Mouse (Mus musculus) intestine, postnatal 0 days (tissue): Measurements from ENCODE around the gene Zbed6. TPM values are rescaled to one million over a fixed set of nuclear protein-coding genes. Genes with fewer than 3 reads are reported as not detected.
"Not testable (repeated sequence)": the region's sequence is repeated elsewhere in the genome, so short reads cannot be mapped to it uniquely, and the experiment has no call there.

ENCODE experiments used
- ATAC-seq: fragments of 200-750 bp; cut with Nextera tagmentation; 2 replicates; pipeline ENCODE4 v1.8.0; 2017; ENCODE audit warnings: mild to moderate bottlenecking, moderate TSS enrichment, moderate library complexity
- H3K27ac ChIP-seq: fragments of 300-500 bp; sonication (generic); 2 replicates; pipeline ENCODE4 v1.5.1; 2014; ENCODE audit warnings: mild to moderate bottlenecking, low read depth, low read length, moderate library complexity
- H3K27me3 ChIP-seq: fragments of 300-500 bp; sonication (generic); replicated peaks from 2 replicates; pipeline ENCODE4 v1.6.1; 2014; ENCODE audit warnings: low read length, mixed read lengths; ENCODE audit not compliant: control insufficient read depth, insufficient read depth
- H3K36me3 ChIP-seq: fragments of 300-500 bp; sonication (generic); 2 replicates; pipeline ENCODE4 v1.6.1; 2014; ENCODE audit warnings: mild to moderate bottlenecking, moderate library complexity; ENCODE audit not compliant: control insufficient read depth, insufficient read depth
- H3K4me1 ChIP-seq: fragments of 300-500 bp; sonication (generic); replicated peaks from 2 replicates; pipeline ENCODE4 v1.6.1; 2014; ENCODE audit warnings: antibody characterized with exemption, low read length, mixed read lengths; ENCODE audit not compliant: control insufficient read depth, insufficient read depth
- H3K4me2 ChIP-seq: fragments of 300-500 bp; sonication (generic); replicated peaks from 2 replicates; pipeline ENCODE4 v1.6.1; 2014; ENCODE audit warnings: low read depth, mild to moderate bottlenecking, moderate library complexity
- H3K4me3 ChIP-seq: fragments of 300-500 bp; sonication (generic); 2 replicates; pipeline ENCODE4 v1.5.1; 2014; ENCODE audit warnings: low read depth, low read length
- H3K9ac ChIP-seq: fragments of 300-500 bp; sonication (generic); 2 replicates; pipeline ENCODE4 v1.6.1; 2014; ENCODE audit warnings: mild to moderate bottlenecking, low read depth, low read length
- H3K9me3 ChIP-seq: fragments of 300-500 bp; sonication (generic); 2 replicates; pipeline ENCODE4 v1.6.1; 2016; ENCODE audit warnings: mixed run types; ENCODE audit not compliant: control insufficient read depth
- CTCF ChIP-seq: sonication (generic); IDR thresholded peaks from 2 replicates; pipeline ENCODE4 v1.5.1; 2016; ENCODE audit warnings: low read depth, mild to moderate bottlenecking, control low read depth, antibody characterized with exemption, moderate library complexity
- WGBS: fragments of 180-500 bp; shearing (Covaris S2); extraction: QIAGEN DNeasy Blood & Tissue Kit; methylation state at CpG from one replicate; pipeline ENCODE4 v1.1.7; 2014; 5-methylcytosine and 5-hydroxymethylcytosine counted together
- polyA plus RNA-seq: library from polyadenylated mRNA; unstranded; fragments of >200 nt; fragmentation: Nextera tagmentation; extraction: Ambion mirVana; gene quantifications from 2 replicates; pipeline ENCODE4 v1.2.1, GENCODE M21; 2015

Zbed6 gene
- polyA plus RNA-seq, 1 experiment from 2014 or later, result 0.93 TPM

GRCm38 (mm10) chr1:133667721-133668120 lies 7.0 kb upstream of the Zbed6 start:
- 77% methylated on average over 7 of the region's 7 CpGs for WGBS
- Histone ChIP-seq H3K9ac (no peak overlapping the region), H3K9me3 (no peaks in the 10 kb centered on the region), H3K4me3 (no peak overlapping the region), H3K27ac (no peak overlapping the region), H3K4me2 (no peak overlapping the region), H3K27me3 (no peaks in the 10 kb centered on the region), H3K4me1 (no peaks in the 10 kb centered on the region), H3K36me3 (no peaks in the 10 kb centered on the region)
- ATAC-seq, result no peak
- TF ChIP-seq CTCF, result no peak

- WGBS, result 90% methylated on average over 5 of the region's 8 CpGs
These were observed 5.0 kb upstream of the Zbed6 start for GRCm38 (mm10) chr1:133665713-133666112.

GRCm38 (mm10) chr1:133664203-133664970 lies 3.7 kb upstream of the Zbed6 start:
- Histone ChIP-seq H3K4me2 (no peak overlapping the region), H3K27me3 (no peaks in the 10 kb centered on the region), H3K27ac (no peak overlapping the region), H3K4me3 (no peak overlapping the region), H3K36me3 (no peaks in the 10 kb centered on the region), H3K4me1 (peaks cover 5% of the 10 kb centered on the region; the same call in 1 of the 2 replicates), H3K9me3 (no peaks in the 10 kb centered on the region), H3K9ac (no peak overlapping the region)
- no peak for TF ChIP-seq CTCF
- no peak for ATAC-seq
- WGBS, result 60% methylated on average over 11 of the region's 11 CpGs

More at GRCm38 (mm10) chr1:133665713-133666112, 5.0 kb upstream of the Zbed6 start:
- not testable (repeated sequence) for H3K4me1 ChIP-seq, H3K9ac ChIP-seq, ATAC-seq, H3K9me3 ChIP-seq, H3K4me2 ChIP-seq, H3K27ac ChIP-seq, H3K4me3 ChIP-seq, H3K36me3 ChIP-seq, H3K27me3 ChIP-seq

- no peak overlapping the region for H3K4me3 ChIP-seq
- 66% methylated on average over 4 of the region's 4 CpGs for WGBS
- no peak overlapping the region for H3K9ac ChIP-seq
- H3K27me3 ChIP-seq, result no peaks in the 10 kb centered on the region
- no peak for TF ChIP-seq CTCF
- no peak for ATAC-seq
- H3K27ac ChIP-seq, result no peak overlapping the region
- no peaks in the 10 kb centered on the region for H3K9me3 ChIP-seq
- H3K36me3 ChIP-seq, result peaks cover 2% of the 10 kb centered on the region
- peaks cover 11% of the 10 kb centered on the region; the same call in 1 of the 2 replicates for H3K4me1 ChIP-seq
- H3K4me2 ChIP-seq, result no peak overlapping the region
These were observed 2.7 kb upstream of the Zbed6 start for GRCm38 (mm10) chr1:133663427-133663826.

GRCm38 (mm10) chr1:133662941-133663340 lies 2.3 kb upstream of the Zbed6 start:
- H3K27me3 ChIP-seq, result no peaks in the 10 kb centered on the region
- H3K9me3 ChIP-seq, result no peaks in the 10 kb centered on the region
- H3K4me1 ChIP-seq, result peaks cover 12% of the 10 kb centered on the region; the same call in 1 of the 2 replicates
- no peak overlapping the region for H3K4me2 ChIP-seq
- H3K4me3 ChIP-seq, result no peak overlapping the region
- no peak for ATAC-seq
- peaks cover 5% of the 10 kb centered on the region for H3K36me3 ChIP-seq
- no peak overlapping the region for H3K9ac ChIP-seq
- 98% methylated on average over 7 of the region's 7 CpGs for WGBS
- no peak overlapping the region for H3K27ac ChIP-seq
- no peak for TF ChIP-seq CTCF

- Histone ChIP-seq H3K4me3 (peak within 1 kb of the TSS; percentile 80), H3K27me3 (no peaks in the 10 kb centered on the region), H3K4me2 (peak within 1 kb of the TSS; percentile 72), H3K36me3 (peaks cover 13% of the 10 kb centered on the region), H3K4me1 (peaks cover 12% of the 10 kb centered on the region; the same call in 1 of the 2 replicates), H3K9me3 (no peaks in the 10 kb centered on the region), H3K27ac (peak within 1 kb of the TSS; percentile 96), H3K9ac (peak within 1 kb of the TSS; percentile 95)
- peak; percentile 98 for ATAC-seq
- TF ChIP-seq CTCF, result no peak
- 3% methylated on average over 26 of the region's 26 CpGs for WGBS
These were observed 683 bp upstream of the Zbed6 start, which contains the start of gene Gm38394 for GRCm38 (mm10) chr1:133661203-133661933. TSS of gene Gm38394 (minus strand) at chr1:133661318.
